Mouse (Mus musculus) cerebellum, postnatal 25 days (tissue): Measurements from ENCODE around the gene Mbd6.
A peak's percentile ranks its signal among the peaks of the same experiment; 100 is the strongest.
"Not testable (repeated sequence)": the region's sequence is repeated elsewhere in the genome, so short reads cannot be mapped to it uniquely, and the experiment has no call there.

Experiments
- DNase-seq, 2 experiments: peaks; one replicate each; pipeline ENCODE4 v3.0.0; 2021; ENCODE audit warnings: mixed read lengths in 2 of 2

The Mbd6 gene

GRCm38 (mm10) chr10:127312858-127313257 is 24.0 kb upstream of the Mbd6 start:
- DNase-seq: no peak

GRCm38 (mm10) chr10:127312356-127312676 is 23.5 kb upstream of the Mbd6 start:
- DNase-seq: peak; percentile 81 to 87

- DNase-seq: peak; percentile 92 to 94
These were observed 22.9 kb upstream of the Mbd6 start, which contains the start of gene Mars for GRCm38 (mm10) chr10:127311476-127312355. Mars (minus strand) TSS chr10:127311786.

GRCm38 (mm10) chr10:127310523-127311475 is 22.0 kb upstream of the Mbd6 start:
- no peak for DNase-seq

DNA sequence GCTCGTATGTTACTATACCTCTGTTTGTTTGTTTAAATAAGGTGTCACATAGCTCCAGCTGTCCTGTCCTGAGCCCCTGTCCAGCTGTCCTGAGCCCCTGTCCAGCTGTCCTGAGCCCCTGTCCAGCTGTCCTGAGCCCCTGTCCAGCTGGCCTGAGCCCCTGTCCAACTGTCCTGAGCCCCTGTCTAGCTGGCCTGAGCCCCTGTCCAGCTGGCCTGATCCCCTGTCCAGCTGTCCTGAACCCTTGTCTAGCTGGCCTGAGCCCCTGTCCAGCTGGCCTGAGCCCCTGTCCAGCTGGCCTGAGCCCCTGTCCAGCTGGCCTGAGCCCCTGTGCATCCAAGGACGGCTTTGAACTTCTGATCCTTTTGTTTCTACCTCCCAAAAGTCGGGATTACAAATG is 20.3 kb upstream of the Mbd6 start:
- not testable (repeated sequence) for DNase-seq

- DNase-seq: no peak
These were observed 14.3 kb upstream of the Mbd6 start for GRCm38 (mm10) chr10:127303136-127303535.

GRCm38 (mm10) chr10:127300361-127300760 is 11.5 kb upstream of the Mbd6 start:
- DNase-seq: peak in 1 of 2 experiments; percentile 1

GRCm38 (mm10) chr10:127297015-127297871 is 8.4 kb upstream of the Mbd6 start:
- DNase-seq: peak in 1 of 2 experiments; percentile 2

DNA sequence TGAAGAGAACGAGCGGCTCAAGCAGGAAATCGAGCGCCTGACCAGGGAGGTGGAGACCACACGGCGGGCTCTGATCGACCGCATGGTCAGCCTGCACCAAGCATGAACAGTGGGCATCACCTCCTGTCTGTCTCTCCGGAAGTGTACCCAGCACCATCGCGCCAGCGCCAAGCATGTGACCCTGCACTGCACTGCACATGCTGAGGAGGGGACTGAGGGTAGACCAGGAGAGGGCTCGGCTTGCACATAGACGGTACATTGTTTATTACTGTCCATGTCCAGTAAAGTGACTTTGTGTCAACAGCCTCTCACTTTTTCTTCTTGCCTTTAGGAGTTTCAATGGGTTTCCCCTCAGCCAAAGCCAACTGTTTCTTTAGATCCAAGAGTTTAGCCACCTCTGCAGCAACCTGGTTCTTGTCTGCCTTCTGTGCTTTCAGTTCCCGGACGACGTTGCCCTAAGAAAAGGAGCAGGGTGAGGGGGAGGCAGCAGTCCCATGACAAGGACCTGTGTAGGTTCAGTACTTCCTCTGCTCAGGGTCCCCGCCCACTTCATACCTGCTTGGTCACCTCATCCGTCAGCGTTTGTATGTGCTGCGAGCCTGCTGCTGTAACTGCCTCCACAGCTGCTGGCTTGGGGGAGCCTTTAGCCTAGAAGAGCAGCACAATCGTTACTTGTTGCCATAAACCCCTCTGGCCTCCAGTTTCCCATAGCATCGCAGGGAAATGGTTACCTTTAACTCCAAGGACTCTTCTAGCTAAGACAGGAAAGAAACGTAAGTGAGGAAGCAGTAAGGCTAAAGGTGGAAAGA is 7.4 kb upstream of the Mbd6 start:
- peak in 1 of 2 experiments; percentile 11 for DNase-seq

DNA sequence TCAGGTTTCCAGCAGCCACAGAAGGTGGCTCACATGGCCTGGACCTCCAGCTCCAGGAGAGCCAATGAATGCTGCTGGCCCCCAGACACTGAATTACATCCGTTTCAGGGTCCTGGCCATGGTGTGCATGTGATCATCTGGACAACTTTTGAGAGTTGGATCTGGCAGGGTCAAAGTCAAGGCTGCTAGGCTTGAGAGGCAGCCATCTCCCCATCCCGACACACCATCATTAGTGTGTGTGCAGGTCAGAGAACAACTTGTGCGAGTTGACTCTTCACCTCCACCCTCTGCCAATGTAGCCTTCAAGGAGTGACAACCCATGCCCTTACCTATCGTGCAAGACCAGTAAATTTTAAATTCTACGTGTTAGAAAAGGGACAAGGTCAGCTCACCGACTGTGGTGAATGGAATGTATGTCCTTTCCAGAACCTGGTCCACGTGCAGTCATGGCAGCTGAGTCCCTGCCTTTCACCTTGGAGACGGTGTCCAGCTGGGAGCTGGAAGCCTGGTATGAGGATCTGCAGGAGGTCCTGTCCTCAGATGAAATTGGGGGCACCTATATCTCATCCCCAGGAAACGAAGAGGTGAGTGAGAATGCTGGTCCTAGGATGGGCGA is 6.2 kb upstream of the Mbd6 start:
- DNase-seq: no peak

- DNase-seq: no peak
These were observed 4.8 kb upstream of the Mbd6 start for GRCm38 (mm10) chr10:127293590-127294113.

- DNase-seq: no peak
These were observed 4.2 kb upstream of the Mbd6 start for GRCm38 (mm10) chr10:127292987-127293538.

DNA sequence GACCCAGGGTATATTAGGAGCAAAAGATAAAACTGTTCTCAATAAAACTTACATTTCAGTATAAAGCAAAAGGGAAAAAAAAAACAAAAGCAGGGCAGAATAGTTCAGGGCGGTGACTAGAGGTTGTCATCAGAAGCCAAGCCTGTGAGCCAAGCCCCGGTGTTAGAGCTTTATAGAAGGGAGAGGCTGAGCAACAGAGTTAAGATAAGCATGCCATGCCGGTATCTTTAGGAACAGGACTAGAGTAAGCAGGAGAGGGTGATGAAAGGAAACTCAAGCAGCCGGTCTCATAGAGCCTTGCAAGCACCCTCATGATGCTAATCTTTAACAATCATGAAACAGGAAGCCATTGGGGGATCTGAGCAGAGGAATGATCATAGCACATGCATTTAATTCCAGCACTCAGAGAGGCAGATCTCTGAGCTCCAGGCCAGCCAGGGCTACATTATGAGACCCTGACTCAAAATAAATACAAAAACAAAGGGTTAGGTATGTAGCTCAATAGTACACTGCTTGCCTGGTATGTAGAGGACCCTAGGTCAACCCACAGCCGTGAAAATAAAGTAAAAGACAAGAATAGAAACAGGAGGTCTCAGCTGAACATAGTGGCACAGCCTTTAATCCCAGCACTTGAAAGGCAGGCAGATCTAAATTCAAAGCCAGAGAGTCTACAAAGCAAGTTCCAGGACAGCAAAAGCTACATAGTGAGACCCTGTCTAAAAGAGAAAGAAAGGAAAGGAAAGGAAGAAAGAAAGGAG is 3.2 kb upstream of the Mbd6 start:
- DNase-seq: no peak

GRCm38 (mm10) chr10:127290930-127291880 is 2.4 kb upstream of the Mbd6 start:
- peak in 1 of 2 experiments; percentile 69 for DNase-seq

GRCm38 (mm10) chr10:127290307-127290929 is 1.6 kb upstream of the Mbd6 start:
- DNase-seq: peak; percentile 100

DNA sequence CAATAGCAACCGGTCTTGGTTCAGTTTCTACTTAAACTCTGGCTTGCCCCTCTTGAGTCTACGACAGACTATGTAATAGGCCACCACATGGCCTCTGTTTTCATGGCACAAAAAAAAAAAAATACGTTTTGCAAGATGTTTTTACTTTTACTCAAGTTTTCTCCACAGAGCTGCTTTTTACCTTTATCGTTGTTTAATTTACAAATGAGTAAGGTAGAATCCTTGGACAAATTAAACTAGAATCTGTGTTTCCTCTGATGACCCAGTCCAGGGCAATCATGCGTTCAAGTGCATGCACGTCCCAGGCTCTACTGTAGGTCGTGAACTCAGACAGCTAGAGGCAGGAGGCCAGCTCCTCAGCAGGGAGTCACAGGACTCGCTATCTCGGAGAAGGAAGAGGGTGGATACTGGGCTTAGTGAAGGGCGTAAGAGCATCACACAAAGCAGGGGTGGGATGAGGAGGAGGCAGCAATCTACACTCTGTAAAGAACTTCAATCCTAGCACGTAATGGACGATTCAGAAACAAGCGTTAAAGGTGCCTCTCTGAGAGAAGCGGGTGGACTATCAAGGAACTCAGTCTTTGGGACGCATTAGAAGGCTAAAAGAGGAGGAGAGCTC is 864 bp upstream of the Mbd6 start:
- peak; percentile 84 to 92 for DNase-seq

DNA sequence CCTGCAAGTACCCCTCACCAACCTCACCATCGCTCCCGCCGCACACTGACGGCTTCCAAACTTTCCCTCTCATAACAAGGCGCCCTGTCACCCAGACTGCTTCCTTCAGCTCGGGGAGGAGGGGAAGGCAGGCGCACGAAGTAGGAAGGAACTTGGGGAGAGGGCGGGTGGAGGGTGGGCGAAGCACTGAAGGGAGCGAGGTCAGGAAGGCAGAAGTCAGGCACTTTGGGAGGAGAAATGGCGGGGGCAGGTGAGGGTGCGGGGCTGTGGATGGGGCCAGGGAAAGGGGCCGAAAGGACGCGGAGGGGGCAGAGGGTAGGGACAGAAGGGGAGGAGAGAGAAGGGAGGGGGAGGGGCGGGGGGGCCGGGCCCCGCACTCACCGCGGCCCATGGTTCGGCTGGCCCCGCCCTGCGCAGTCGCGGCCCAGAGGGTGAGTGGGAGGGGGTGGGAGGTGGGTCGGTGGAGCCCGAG is 454 bp downstream of the Mbd6 start:
- no peak for DNase-seq

- DNase-seq: no peak
These were observed 903 bp downstream of the Mbd6 start for GRCm38 (mm10) chr10:127287936-127288293.
